Mouse (Mus musculus): ENCODE measurements around the gene Bicc1.
A peak's percentile ranks its signal among the peaks of the same experiment; 100 is the strongest.

Bicc1 gene

DNA sequence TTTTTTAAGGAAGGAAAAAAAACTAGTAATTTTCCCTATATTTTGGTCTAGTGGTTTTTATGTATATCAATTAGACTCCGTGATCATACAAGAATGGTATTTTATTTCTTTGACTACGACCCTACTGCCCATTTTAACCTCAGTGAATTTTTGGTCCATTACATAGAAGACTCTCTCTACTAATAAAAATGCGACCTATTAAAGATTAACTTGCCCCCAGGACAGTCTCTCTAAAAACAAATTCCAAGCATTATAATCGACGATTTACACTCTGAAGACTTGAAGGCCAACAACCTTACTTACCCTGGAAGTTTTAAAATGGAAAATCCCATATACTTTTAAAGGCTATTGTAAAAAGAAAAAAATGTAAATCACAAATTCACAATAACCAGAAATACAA lies 2.9 kb downstream of the Bicc1 start:
- no peaks in the 10 kb centered on the region for H3K9me3 ChIP-seq (ENCODE audit: low read length)
- H3K4me1 ChIP-seq (replicated peaks; ENCODE audit: low read depth, low read length), result peaks cover 15% of the 10 kb centered on the region
- peaks cover 65% of the 10 kb centered on the region for H3K27me3 ChIP-seq (ENCODE audit: insufficient read depth, low read length)
- H3K36me3 ChIP-seq (ENCODE audit: insufficient read depth, low read length), result no peaks in the 10 kb centered on the region
- H3K4me3 ChIP-seq (replicated peaks; ENCODE audit: low read length), result no peak overlapping the region
- TF ChIP-seq NANOG (IDR thresholded peaks at IDR 0.05; ENCODE audit: borderline replicate concordance, low read length) (no peak), CTCF (conservative IDR thresholded peaks at IDR 0.05; ENCODE audit: low read length) (no peak), POU5F1 (IDR thresholded peaks at IDR 0.05; ENCODE audit: borderline replicate concordance, low read length) (no peak)

DNA sequence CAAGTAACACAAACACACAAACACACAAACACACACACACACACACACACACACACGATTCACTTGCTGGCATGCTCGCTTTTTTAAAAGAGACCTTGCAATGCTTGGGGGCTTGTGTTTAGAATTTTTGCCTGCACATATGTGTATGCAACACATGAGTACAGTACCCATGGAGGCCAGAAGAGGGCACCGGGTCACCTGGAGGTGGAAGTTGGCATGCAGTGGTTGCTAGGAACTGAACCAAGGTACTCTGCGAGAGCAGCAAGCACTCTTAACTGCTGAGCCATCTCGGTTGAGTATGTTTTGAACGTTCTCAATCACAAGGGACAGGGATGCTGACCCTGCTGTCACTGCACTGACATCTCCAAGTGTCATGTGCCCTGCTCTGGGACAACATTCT lies 5.9 kb downstream of the Bicc1 start:
- no peaks in the 10 kb centered on the region for H3K9me3 ChIP-seq (ENCODE audit: low read length)
- H3K36me3 ChIP-seq (ENCODE audit: insufficient read depth, low read length), result no peaks in the 10 kb centered on the region
- TF ChIP-seq NANOG (IDR thresholded peaks at IDR 0.05; ENCODE audit: borderline replicate concordance, low read length), result no peak
- TF ChIP-seq CTCF (conservative IDR thresholded peaks at IDR 0.05; ENCODE audit: low read length), result peak; percentile 26; the same call in 1 of the 2 replicates
- peaks cover 40% of the 10 kb centered on the region for H3K27me3 ChIP-seq (ENCODE audit: insufficient read depth, low read length)
- H3K4me1 ChIP-seq (replicated peaks; ENCODE audit: low read depth, low read length), result peaks cover 5% of the 10 kb centered on the region
- H3K4me3 ChIP-seq (replicated peaks; ENCODE audit: low read length), result no peak overlapping the region

DNA sequence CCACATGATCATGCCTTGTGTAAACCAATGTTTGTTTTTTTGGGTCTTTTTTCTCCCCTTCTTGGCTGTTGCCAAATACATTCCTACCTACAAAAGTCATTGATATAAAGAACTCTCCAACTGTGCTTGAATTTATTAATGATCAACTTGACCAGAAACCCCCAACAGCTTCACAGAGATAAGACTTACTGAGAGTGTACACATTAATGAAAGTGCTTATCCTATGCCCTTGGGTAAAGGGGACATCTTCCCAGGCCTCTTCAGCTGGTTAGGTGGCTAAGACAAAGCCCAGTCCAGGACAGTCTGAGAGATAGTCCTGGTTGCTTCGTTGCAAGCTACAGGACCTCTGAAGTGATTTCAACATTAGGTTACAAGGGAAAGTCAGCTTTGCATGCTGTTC lies 6.4 kb downstream of the Bicc1 start:
- Histone ChIP-seq H3K36me3 (ENCODE audit: insufficient read depth, low read length) (no peaks in the 10 kb centered on the region), H3K4me3 (replicated peaks; ENCODE audit: low read length) (no peak overlapping the region), H3K27me3 (ENCODE audit: insufficient read depth, low read length) (peaks cover 35% of the 10 kb centered on the region), H3K9me3 (ENCODE audit: low read length) (no peaks in the 10 kb centered on the region), H3K4me1 (replicated peaks; ENCODE audit: low read depth, low read length) (no peaks in the 10 kb centered on the region; the same call in 1 of the 2 replicates)
- TF ChIP-seq POU5F1 (IDR thresholded peaks at IDR 0.05; ENCODE audit: borderline replicate concordance, low read length), result no peak

DNA sequence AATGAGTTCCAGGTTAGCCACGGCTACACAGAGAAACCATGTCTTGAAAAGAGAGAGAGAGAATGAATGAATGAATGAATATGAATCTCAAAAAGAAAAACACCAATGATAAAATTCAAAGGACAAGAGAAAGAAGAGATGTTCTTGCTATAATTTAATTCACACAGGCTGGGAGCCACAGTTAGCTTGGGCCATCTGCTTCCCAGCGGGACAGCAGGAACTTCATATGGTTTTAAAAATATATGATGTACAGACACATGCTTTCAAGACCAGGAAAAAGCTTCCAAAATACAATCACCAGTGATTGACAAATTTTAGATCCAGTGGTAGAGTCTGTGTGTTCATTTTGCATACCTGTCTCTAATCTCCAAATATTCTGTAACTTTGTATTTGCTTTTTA lies 9.0 kb downstream of the Bicc1 start:
- H3K4me3 ChIP-seq (replicated peaks; ENCODE audit: low read length), result no peak overlapping the region
- no peaks in the 10 kb centered on the region for H3K36me3 ChIP-seq (ENCODE audit: insufficient read depth, low read length)
- no peaks in the 10 kb centered on the region for H3K4me1 ChIP-seq (replicated peaks; ENCODE audit: low read depth, low read length)
- H3K9me3 ChIP-seq (ENCODE audit: low read length), result no peaks in the 10 kb centered on the region
- H3K27me3 ChIP-seq (ENCODE audit: insufficient read depth, low read length), result peaks cover 16% of the 10 kb centered on the region
- TF ChIP-seq CTCF (conservative IDR thresholded peaks at IDR 0.05; ENCODE audit: low read length) (no peak), POU5F1 (IDR thresholded peaks at IDR 0.05; ENCODE audit: borderline replicate concordance, low read length) (no peak), NANOG (IDR thresholded peaks at IDR 0.05; ENCODE audit: borderline replicate concordance, low read length) (no peak)

DNA sequence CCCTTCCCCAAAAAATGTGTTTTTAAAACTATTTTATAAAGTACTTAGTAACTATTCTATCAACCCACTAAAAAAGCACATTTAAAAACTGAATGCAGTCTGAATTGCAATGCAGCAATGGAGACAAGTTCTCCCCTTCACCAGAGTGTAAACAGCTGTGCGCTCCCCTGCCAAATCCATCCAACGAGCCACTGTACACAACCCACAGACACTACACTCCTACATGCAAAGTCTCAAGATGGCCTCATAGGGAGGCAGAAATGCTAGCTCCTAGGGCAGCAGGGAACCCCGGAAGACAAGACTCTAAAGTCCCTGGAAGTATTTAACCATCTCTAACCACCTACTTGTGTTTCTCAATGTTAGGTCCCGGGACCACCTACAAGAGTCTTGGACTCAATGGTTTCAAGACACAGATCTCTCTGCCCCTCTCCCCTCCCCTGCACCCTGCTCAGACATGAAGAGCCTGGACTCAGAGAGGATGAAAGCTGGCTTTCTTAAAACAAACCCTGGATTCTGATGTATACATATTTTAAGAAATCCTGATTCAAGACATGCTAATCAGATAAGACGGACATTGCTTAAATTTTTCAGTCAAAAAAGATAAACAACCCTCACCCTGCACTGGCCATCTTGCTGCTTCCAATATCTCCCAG lies 10.4 kb downstream of the Bicc1 start:
- Histone ChIP-seq H3K9me3 (ENCODE audit: low read length) (no peaks in the 10 kb centered on the region), H3K4me3 (replicated peaks; ENCODE audit: low read length) (no peak overlapping the region), H3K4me1 (replicated peaks; ENCODE audit: low read depth, low read length) (no peaks in the 10 kb centered on the region), H3K27me3 (ENCODE audit: insufficient read depth, low read length) (peaks cover 6% of the 10 kb centered on the region; the same call in 1 of the 2 replicates), H3K36me3 (ENCODE audit: insufficient read depth, low read length) (no peaks in the 10 kb centered on the region)
- no peak for TF ChIP-seq CTCF (conservative IDR thresholded peaks at IDR 0.05; ENCODE audit: low read length)
- TF ChIP-seq POU5F1 (IDR thresholded peaks at IDR 0.05; ENCODE audit: borderline replicate concordance, low read length), result no peak
- TF ChIP-seq NANOG (IDR thresholded peaks at IDR 0.05; ENCODE audit: borderline replicate concordance, low read length), result no peak

DNA sequence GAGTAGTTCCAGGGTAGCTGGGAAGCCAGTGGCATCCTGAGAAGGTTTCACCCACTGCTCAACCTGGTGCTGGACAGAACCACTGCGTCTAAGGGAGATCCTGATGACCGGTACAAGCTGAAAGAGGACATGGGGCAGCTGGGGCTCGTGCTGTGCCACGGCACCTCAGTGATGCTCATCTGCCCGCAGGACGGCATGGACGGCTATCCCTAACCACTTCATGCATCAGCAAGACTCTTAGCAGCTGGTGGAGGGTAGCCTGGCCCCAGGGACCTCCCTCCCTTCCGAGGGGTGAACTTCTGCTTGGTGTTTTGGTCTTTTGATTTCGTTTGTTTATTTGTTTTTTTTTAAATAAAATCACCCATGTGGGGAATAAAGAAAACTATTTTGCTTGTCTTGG lies 11.3 kb downstream of the Bicc1 start:
- Histone ChIP-seq H3K4me3 (replicated peaks; ENCODE audit: low read length) (no peak overlapping the region), H3K4me1 (replicated peaks; ENCODE audit: low read depth, low read length) (no peaks in the 10 kb centered on the region), H3K9me3 (ENCODE audit: low read length) (no peaks in the 10 kb centered on the region), H3K27me3 (ENCODE audit: insufficient read depth, low read length) (peaks cover 6% of the 10 kb centered on the region; the same call in 1 of the 2 replicates), H3K36me3 (ENCODE audit: insufficient read depth, low read length) (no peaks in the 10 kb centered on the region)
- TF ChIP-seq CTCF (conservative IDR thresholded peaks at IDR 0.05; ENCODE audit: low read length) (no peak), POU5F1 (IDR thresholded peaks at IDR 0.05; ENCODE audit: borderline replicate concordance, low read length) (no peak), NANOG (IDR thresholded peaks at IDR 0.05; ENCODE audit: borderline replicate concordance, low read length) (no peak)

DNA sequence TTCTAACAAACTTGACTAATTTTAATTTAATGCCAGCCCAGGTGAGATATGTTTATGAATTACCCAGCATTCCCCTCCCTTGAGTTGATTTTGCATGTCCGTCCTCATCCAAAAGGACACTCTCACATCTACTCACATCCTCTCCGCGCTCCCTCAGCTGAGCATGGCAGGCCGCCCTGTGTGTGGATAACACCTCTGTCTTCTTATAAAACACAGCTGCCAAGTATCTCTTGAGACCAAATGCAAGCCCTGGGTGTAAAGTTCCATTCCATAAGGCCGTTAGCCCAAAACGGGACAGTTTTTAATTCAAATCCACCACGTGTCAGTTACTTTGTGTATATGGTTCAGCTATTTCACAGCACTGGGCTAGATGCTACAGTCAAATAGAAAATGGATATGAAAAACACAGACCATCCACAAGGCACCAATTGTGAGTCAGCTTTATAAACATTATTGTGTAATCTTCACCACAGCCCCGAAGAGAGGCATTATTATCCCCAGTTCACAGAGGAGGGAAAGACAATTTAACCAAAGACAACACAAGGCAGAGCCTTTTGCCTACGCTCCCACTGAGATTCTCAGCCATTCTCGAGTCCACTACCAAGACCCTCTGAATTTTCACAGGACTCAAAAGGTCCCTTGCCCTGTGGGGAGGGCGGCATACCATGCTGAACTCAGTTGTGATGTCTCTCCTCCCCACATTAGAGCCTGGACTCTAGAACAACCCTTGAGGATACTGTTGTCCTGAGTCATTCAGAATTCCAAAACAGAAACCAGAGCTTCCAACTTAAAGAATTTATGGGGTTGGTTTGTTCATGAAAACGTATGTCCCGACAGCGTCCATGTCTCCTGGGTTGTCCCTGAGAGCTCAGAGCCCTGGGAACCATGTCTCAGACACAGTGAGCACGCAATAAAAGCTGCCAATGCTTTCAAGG lies 12.6 kb downstream of the Bicc1 start:
- no peaks in the 10 kb centered on the region for H3K27me3 ChIP-seq (ENCODE audit: insufficient read depth, low read length)
- no peaks in the 10 kb centered on the region for H3K4me1 ChIP-seq (replicated peaks; ENCODE audit: low read depth, low read length)
- TF ChIP-seq CTCF (conservative IDR thresholded peaks at IDR 0.05; ENCODE audit: low read length), result no peak
- no peak for TF ChIP-seq NANOG (IDR thresholded peaks at IDR 0.05; ENCODE audit: borderline replicate concordance, low read length)
- TF ChIP-seq POU5F1 (IDR thresholded peaks at IDR 0.05; ENCODE audit: borderline replicate concordance, low read length), result no peak
- no peak overlapping the region for H3K4me3 ChIP-seq (replicated peaks; ENCODE audit: low read length)
- H3K36me3 ChIP-seq (ENCODE audit: insufficient read depth, low read length), result no peaks in the 10 kb centered on the region
- H3K9me3 ChIP-seq (ENCODE audit: low read length), result no peaks in the 10 kb centered on the region

DNA sequence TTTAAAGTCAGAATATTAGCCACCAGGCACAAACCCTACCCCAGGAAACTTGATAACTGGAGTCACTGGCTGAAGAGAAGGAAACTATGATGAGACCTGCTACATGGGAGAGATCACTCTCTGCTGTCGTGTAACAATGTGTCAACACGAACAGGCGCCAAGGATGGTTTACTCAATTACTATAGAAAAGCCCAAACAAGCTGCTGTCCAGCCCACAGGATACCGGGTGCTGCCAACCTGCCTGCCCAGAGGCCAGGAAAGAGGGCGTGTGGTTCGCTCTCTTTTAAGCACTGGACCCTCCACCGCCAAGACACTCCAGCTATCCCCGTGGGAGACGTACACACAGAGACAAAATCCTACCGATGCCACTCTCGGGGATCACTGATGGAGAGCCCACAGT lies 13.7 kb downstream of the Bicc1 start:
- Histone ChIP-seq H3K9me3 (ENCODE audit: low read length) (no peaks in the 10 kb centered on the region), H3K4me3 (replicated peaks; ENCODE audit: low read length) (no peak overlapping the region), H3K4me1 (replicated peaks; ENCODE audit: low read depth, low read length) (no peaks in the 10 kb centered on the region), H3K27me3 (ENCODE audit: insufficient read depth, low read length) (no peaks in the 10 kb centered on the region), H3K36me3 (ENCODE audit: insufficient read depth, low read length) (no peaks in the 10 kb centered on the region)
- TF ChIP-seq POU5F1 (IDR thresholded peaks at IDR 0.05; ENCODE audit: borderline replicate concordance, low read length), result no peak
- no peak for TF ChIP-seq CTCF (conservative IDR thresholded peaks at IDR 0.05; ENCODE audit: low read length)
- no peak for TF ChIP-seq NANOG (IDR thresholded peaks at IDR 0.05; ENCODE audit: borderline replicate concordance, low read length)

Data from E14TG2a.4 (cell line).